Mouse (Mus musculus) liver, embryonic 14.5 days (tissue): Measurements from ENCODE around the gene Gtsf2. TPM values are rescaled to one million over a fixed set of nuclear protein-coding genes. Genes with fewer than 3 reads are reported as not detected.

Source experiments
- ATAC-seq: fragments of 200-750 bp; cut with Nextera tagmentation; 2 replicates; pipeline ENCODE4 v1.8.0; 2017; ENCODE audit warnings: moderate number of reproducible peaks, mild to moderate bottlenecking, moderate library complexity; ENCODE audit not compliant: insufficient read depth
- DNase-seq, 3 experiments: peaks; one replicate each; pipeline ENCODE4 v3.0.0-alpha.2; 2012 to 2013; ENCODE audit warnings: low read depth in 3 of 3, low spot score in 3 of 3
- H3K27ac ChIP-seq: fragments of 300-500 bp; sonication (generic); 2 replicates; pipeline ENCODE4 v1.5.1; 2014; ENCODE audit warnings: moderate library complexity, mild to moderate bottlenecking, control low read depth, inconsistent platforms
- H3K27me3 ChIP-seq: fragments of 300-500 bp; sonication (generic); 2 replicates; pipeline ENCODE4 v1.6.1; 2014; ENCODE audit warnings: mild to moderate bottlenecking, low read length, moderate library complexity; ENCODE audit not compliant: control insufficient read depth, insufficient read depth
- H3K36me3 ChIP-seq: fragments of 300-500 bp; sonication (generic); replicated peaks from 2 replicates; pipeline ENCODE4 v1.6.1; 2014; ENCODE audit warnings: low read depth; ENCODE audit not compliant: control insufficient read depth, insufficient read depth
- H3K4me1 ChIP-seq, 2 experiments: fragments of 200-500 bp in 1 of 2; fragments of 300-500 bp in 1 of 2; sonication (generic) in 1 of 2; replicated peaks; 2 replicates each; pipeline ENCODE4 v1.6.1; 2012 to 2014; ENCODE audit warnings: antibody characterized with exemption in 1 of 2, inconsistent platforms in 1 of 2, low read length in 1 of 2; ENCODE audit not compliant: control insufficient read depth in 2 of 2, insufficient read depth in 2 of 2
- H3K4me2 ChIP-seq: fragments of 300-500 bp; sonication (generic); 2 replicates; pipeline ENCODE4 v1.6.1; 2014; ENCODE audit warnings: low read depth, mild to moderate bottlenecking, control low read depth, moderate library complexity
- H3K4me3 ChIP-seq, 2 experiments: fragments of 200-500 bp in 1 of 2; fragments of 300-500 bp in 1 of 2; sonication (generic) in 1 of 2; 2 replicates each; pipeline ENCODE4 v1.5.1; 2012 to 2014; ENCODE audit warnings: low read depth in 2 of 2, low read length in 2 of 2, mild to moderate bottlenecking in 2 of 2, control low read depth in 1 of 2, inconsistent platforms in 1 of 2, moderate library complexity in 1 of 2; ENCODE audit not compliant: insufficient read depth in 1 of 2
- H3K9ac ChIP-seq: fragments of 300-500 bp; sonication (generic); replicated peaks from 2 replicates; pipeline ENCODE4 v1.6.1; 2014; ENCODE audit warnings: mild to moderate bottlenecking, control low read depth, moderate library complexity
- H3K9me3 ChIP-seq: fragments of 300-500 bp; sonication (generic); 2 replicates; pipeline ENCODE4 v1.6.1; 2016; ENCODE audit warnings: low read length, mixed read lengths; ENCODE audit not compliant: control insufficient read depth
- CTCF ChIP-seq: IDR thresholded peaks from 2 replicates; pipeline ENCODE4 v1.5.1; 2016; ENCODE audit warnings: antibody characterized with exemption, low read depth, control low read depth
- EP300 ChIP-seq: IDR thresholded peaks from 2 replicates; pipeline ENCODE4 v1.6.1; 2016; ENCODE audit warnings: antibody characterized with exemption, low read depth
- WGBS: fragments of 180-500 bp; shearing (Covaris S2); extraction: QIAGEN DNeasy Blood & Tissue Kit; methylation state at CpG from one replicate; pipeline ENCODE4 v1.1.7; 2014; ENCODE audit not compliant: insufficient replicate concordance; 5-methylcytosine and 5-hydroxymethylcytosine counted together
- polyA plus RNA-seq, 2 experiments: library from polyadenylated mRNA; depleted of rRNA in 1 of 2; stranded (reverse) in 1 of 2; unstranded in 1 of 2; fragments of >200 nt; fragmentation: Nextera tagmentation in 1 of 2; extraction: Ambion mirVana in 1 of 2; gene quantifications; 2 replicates each; pipeline versions ENCODE4 v1.2.1 to v1.2.3; 2012 to 2014

Gene Gtsf2
- polyA plus RNA-seq, 2 experiments, result not detected

- no peak overlapping the region for H3K4me3 ChIP-seq
- H3K4me1 ChIP-seq, result no peaks in the 10 kb centered on the region
- DNase-seq (no peak), ATAC-seq (no peak)
- H3K9me3 ChIP-seq, result no peaks in the 10 kb centered on the region
- H3K4me2 ChIP-seq, result no peak overlapping the region
- no peaks in the 10 kb centered on the region for H3K36me3 ChIP-seq
- H3K9ac ChIP-seq, result no peak overlapping the region
- no peak overlapping the region for H3K27ac ChIP-seq
- no peak for TF ChIP-seq EP300
- no peak for TF ChIP-seq CTCF
- WGBS, result 73% methylated on average over 5 of the region's 5 CpGs
- H3K27me3 ChIP-seq, result no peaks in the 10 kb centered on the region
Observed at GRCm38 (mm10) chr15:103401361-103401760, 46.9 kb downstream of the Gtsf2 start.

GRCm38 (mm10) chr15:103393577-103393976, 54.7 kb downstream of the Gtsf2 start:
- Histone ChIP-seq H3K4me3 (no peak overlapping the region), H3K9me3 (no peaks in the 10 kb centered on the region), H3K4me1 (no peaks in the 10 kb centered on the region), H3K27me3 (no peaks in the 10 kb centered on the region), H3K9ac (no peak overlapping the region), H3K27ac (no peak overlapping the region), H3K4me2 (no peak overlapping the region), H3K36me3 (no peaks in the 10 kb centered on the region)
- ATAC-seq (no peak), DNase-seq (no peak)
- no peak for TF ChIP-seq CTCF
- no peak for TF ChIP-seq EP300

Other genes starting within 250 kb of the Gtsf2 start
- gene Cbx5, start 208.7 kb downstream of the Gtsf2 start, polyA plus RNA-seq (2012; rRNA removed), result 27.8 and 32.4 TPM in 2 replicates
- gene Cbx5, start 208.7 kb downstream of the Gtsf2 start, polyA plus RNA-seq (2014; fragmentation: Nextera tagmentation; extraction: Ambion mirVana), result 54.4 and 57.1 TPM in 2 replicates
- 329 and 510 TPM in 2 replicates for gene Hnrnpa1, start 208.0 kb downstream of the Gtsf2 start, polyA plus RNA-seq (2012; rRNA removed)
- 240 and 270 TPM in 2 replicates for gene Hnrnpa1, start 208.0 kb downstream of the Gtsf2 start, polyA plus RNA-seq (2014; fragmentation: Nextera tagmentation; extraction: Ambion mirVana)
- gene Nfe2, start 190.1 kb downstream of the Gtsf2 start, polyA plus RNA-seq (2012; rRNA removed), result 178 and 222 TPM in 2 replicates
- 175 and 184 TPM in 2 replicates for gene Nfe2, start 190.1 kb downstream of the Gtsf2 start, polyA plus RNA-seq (2014; fragmentation: Nextera tagmentation; extraction: Ambion mirVana)
- 118 and 133 TPM in 2 replicates for gene Copz1, start 175.8 kb downstream of the Gtsf2 start, polyA plus RNA-seq (2012; rRNA removed)
- gene Copz1, start 175.8 kb downstream of the Gtsf2 start, polyA plus RNA-seq (2014; fragmentation: Nextera tagmentation; extraction: Ambion mirVana), result 205 and 219 TPM in 2 replicates
- gene Gpr84, start 137.9 kb downstream of the Gtsf2 start, polyA plus RNA-seq (2012; rRNA removed), result 0.17 and 0.20 TPM in 2 replicates
- 0.18 and 0.32 TPM in 2 replicates for gene Gpr84, start 137.9 kb downstream of the Gtsf2 start, polyA plus RNA-seq (2014; fragmentation: Nextera tagmentation; extraction: Ambion mirVana)
- gene Zfp385a, start 108.4 kb downstream of the Gtsf2 start, polyA plus RNA-seq (2012; rRNA removed), result 4.9 and 5.6 TPM in 2 replicates
- 4.7 and 6.2 TPM in 2 replicates for gene Zfp385a, start 108.4 kb downstream of the Gtsf2 start, polyA plus RNA-seq (2014; fragmentation: Nextera tagmentation; extraction: Ambion mirVana)
- gene Itga5, start 81.7 kb downstream of the Gtsf2 start, polyA plus RNA-seq (2012; rRNA removed), result 8.4 and 9.3 TPM in 2 replicates
- 9.9 and 12.5 TPM in 2 replicates for gene Itga5, start 81.7 kb downstream of the Gtsf2 start, polyA plus RNA-seq (2014; fragmentation: Nextera tagmentation; extraction: Ambion mirVana)
- gene Gtsf1, start 18.0 kb downstream of the Gtsf2 start, polyA plus RNA-seq (2012; rRNA removed), result not detected in 2 replicates
- gene Gtsf1, start 18.0 kb downstream of the Gtsf2 start, polyA plus RNA-seq (2014; fragmentation: Nextera tagmentation; extraction: Ambion mirVana), result not detected in 2 replicates
- gene Nckap1l, start 5.3 kb upstream of the Gtsf2 start, polyA plus RNA-seq (2012; rRNA removed), result 4.9 and 5.6 TPM in 2 replicates
- 5.9 and 6.1 TPM in 2 replicates for gene Nckap1l, start 5.3 kb upstream of the Gtsf2 start, polyA plus RNA-seq (2014; fragmentation: Nextera tagmentation; extraction: Ambion mirVana)
- gene Pde1b, start 54.6 kb upstream of the Gtsf2 start, polyA plus RNA-seq (2012; rRNA removed), result 0.83 and 1.0 TPM in 2 replicates
- 0.11 and 0.19 TPM in 2 replicates for gene Pde1b, start 54.6 kb upstream of the Gtsf2 start, polyA plus RNA-seq (2014; fragmentation: Nextera tagmentation; extraction: Ambion mirVana)
- gene Ppp1r1a, start 89.5 kb upstream of the Gtsf2 start, polyA plus RNA-seq (2012; rRNA removed), result 0.09 and 0.24 TPM in 2 replicates
- gene Ppp1r1a, start 89.5 kb upstream of the Gtsf2 start, polyA plus RNA-seq (2014; fragmentation: Nextera tagmentation; extraction: Ambion mirVana), result 0.20 TPM in 1 of 2 replicates, not detected in the other
- not detected in 2 replicates for gene Glycam1, start 116.6 kb upstream of the Gtsf2 start, polyA plus RNA-seq (2012; rRNA removed)
- gene Glycam1, start 116.6 kb upstream of the Gtsf2 start, polyA plus RNA-seq (2014; fragmentation: Nextera tagmentation; extraction: Ambion mirVana), result not detected in 2 replicates